Mouse (Mus musculus) heart, postnatal 0 days (tissue): ENCODE measurements around the gene Gramd1c.

Experiments
- CTCF ChIP-seq: IDR thresholded peaks from 2 replicates; pipeline ENCODE4 v1.5.1; 2016; ENCODE audit warnings: antibody characterized with exemption, control low read depth, low read depth
- EP300 ChIP-seq: IDR thresholded peaks from 2 replicates; pipeline ENCODE4 v1.6.1; 2016; ENCODE audit warnings: antibody characterized with exemption, low read depth

- no peak for TF ChIP-seq CTCF
- no peak for TF ChIP-seq EP300
Observed at GRCm38 (mm10) chr16:44011010-44011409, 52.1 kb downstream of the Gramd1c start.
